Mouse (Mus musculus) inflammation-experienced regulatory T-cells, adult 6 months (primary cell): ENCODE measurements around the gene H2-DMa. TPM values are rescaled to one million over a fixed set of nuclear protein-coding genes. Genes with fewer than 3 reads are reported as not detected.
"Not testable (repeated sequence)": the region's sequence is repeated elsewhere in the genome, so short reads cannot be mapped to it uniquely, and the experiment has no call there.

Experiments
- ATAC-seq: one replicate; pipeline ENCODE4 v1.8.0; 2017
- polyA plus RNA-seq, 3 experiments: library from polyadenylated mRNA; unstranded; fragments of 100-300 nt; shearing (Covaris generic); gene quantifications; one replicate each; pipeline ENCODE4 v1.2.1; 2017

Gene H2-DMa
- polyA plus RNA-seq, 3 experiments from 2014 or later, result 75.8 to 241 (median 198) TPM

DNA sequence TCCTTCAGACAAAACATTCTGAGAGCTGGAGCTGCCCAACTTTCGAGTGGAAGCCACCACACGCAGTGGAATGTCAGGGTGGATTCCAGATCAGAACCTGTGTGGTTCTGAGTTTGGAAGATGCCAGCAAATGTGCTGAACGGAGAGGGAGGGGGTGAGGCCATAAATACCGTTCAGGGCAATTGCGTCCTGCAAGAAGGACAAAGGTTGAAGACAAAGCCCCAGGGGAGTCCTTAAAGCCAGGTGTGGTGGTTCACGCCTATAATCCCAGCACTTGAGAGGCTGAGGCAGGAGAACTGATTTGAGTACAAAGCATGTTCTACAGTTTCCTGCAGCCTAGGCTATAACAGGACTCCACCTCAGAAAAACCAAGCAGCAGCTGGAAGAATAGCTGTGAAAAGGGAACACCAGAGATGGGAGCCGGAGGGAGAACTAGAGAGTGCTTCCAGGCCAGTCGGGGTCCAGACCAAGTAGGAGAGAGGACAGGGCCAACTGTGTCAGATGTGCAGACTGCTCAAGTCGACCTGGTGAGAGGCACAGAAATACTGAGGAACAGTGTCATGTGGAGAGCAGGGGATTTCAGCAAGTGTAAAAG is 7.6 kb downstream of the H2-DMa start:
- ATAC-seq, result no peak

DNA sequence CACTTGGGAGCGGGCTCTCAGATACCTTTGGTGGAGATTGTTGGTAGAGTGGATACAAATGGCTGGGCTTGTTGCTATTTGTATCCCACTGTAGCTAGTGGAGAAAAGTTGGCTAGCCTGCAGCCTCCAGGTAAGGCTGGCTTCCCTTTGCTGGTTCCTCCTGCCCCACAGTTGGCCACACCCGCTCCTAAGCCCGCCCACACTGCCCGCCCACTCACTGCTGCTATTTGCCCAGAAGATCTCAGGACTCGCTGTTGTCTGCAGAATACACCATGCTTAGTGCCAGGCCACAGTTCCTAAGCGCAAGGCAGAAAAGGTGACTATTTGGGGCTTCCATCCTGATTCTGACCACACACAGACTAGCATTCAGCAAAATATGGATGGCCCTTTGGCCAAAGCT is 8.1 kb downstream of the H2-DMa start:
- peak; percentile 21 for ATAC-seq

DNA sequence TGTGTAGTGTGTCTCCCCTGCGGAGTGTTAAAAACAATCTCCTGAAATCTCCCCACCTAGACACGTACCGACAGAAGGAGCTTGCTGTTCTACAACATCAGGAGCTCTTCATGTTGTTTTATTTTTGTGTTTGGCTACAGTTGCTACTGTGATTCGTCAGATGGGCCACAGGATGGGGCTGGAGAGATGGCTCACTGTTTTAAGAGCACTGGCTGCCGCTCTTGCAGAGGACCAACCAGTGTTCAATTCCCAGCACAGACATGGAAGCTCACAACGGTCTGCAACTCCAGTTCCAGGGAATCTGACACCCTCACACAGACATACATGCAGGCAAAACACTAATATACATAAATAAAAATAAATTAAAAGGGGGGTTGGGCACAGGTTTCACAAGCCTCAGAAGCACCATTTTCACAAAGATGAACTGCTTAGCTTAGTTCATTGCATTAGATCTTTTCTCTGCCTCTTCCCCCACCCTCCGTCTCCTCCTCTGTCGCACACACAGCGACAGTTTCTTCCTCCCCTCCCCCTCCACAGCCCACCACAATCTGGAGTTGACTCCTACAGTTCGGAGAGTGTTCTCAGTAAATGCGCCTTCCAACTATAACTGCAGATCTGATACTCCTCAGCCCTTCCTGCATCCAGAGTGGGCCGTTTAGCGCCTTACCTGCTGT is 9.1 kb downstream of the H2-DMa start:
- ATAC-seq, result peak; percentile 53

DNA sequence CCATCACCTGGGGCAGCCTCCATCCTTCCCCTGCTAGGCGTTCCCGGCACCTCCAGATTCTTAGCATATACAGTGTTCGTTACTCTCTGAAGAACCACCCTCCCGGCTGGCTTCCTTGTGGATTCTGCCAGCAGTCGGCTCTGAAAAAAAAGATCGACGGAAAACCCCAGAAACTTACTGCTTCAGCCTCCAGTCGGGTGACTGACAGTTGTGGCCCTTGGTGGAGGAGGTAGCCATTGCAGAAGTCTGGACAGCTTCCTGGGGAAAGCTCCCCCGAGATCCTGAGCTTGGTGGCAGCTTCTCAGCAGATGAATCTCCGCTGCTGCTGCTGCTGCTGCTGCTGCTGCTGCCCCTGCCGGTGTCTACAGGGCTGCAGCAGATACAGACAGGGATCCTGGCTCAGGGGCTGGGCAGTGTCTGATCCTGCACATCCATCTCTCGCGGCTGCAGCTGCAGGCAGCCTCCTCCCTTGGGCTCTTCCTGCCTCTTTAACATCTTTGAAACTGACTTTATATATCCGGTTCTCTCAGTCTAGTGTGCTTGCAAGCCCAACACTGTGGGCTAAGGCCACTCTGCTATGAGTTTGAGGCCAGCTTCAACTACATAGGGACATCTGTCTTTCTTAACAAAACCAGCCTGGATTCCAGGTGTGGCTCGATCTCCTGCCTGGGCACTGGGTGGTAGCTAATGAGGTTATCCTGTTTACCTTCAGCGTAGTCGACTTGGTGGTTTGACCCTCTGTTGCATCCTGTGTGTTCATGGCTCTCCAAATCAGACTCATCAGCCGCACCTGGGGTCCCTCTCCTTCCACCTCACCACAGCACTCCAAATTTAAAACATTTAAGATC is 9.8 kb downstream of the H2-DMa start:
- ATAC-seq, result peak; percentile 69

DNA sequence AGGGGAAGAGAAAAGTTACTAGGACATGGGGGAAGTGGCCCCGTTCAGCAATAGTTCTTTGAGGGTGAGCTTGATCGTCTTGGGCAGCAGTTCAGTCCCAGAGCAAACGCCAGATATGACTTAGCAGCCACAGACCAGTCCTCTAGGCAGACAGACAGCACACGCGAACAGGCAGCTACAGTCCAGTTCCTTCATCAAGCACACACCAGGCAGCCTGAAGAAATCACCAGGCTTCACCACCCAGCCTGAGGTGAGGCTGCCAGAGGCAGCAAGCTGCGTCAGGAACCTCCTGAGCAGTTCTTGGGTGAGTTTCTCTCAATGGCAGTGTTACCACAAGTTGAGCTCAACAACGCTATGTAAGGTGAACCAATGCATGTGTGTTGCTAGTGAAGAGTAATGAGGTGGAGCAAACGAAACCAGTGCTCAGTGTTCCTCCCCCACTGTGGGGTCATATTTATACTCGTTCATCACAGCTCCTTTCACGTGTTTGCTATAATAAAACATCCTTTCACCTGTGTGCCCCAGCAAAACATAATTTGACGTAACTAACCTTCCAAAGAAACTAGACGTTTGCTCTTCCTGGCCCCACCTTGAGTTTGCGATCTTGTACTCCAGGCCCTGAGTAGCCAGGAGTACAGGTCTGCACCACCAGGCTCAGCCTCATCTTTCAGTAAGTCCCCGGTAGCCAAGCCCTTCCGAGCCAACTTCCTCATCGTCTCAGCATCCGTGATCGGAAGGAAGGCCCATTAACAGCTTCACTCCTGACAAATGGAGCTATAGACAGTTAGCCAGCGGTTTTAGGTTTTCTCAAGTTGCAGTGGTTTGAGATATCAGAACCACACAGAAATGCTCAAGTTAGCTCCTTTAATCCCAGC is 11.0 kb downstream of the H2-DMa start:
- no peak for ATAC-seq

DNA sequence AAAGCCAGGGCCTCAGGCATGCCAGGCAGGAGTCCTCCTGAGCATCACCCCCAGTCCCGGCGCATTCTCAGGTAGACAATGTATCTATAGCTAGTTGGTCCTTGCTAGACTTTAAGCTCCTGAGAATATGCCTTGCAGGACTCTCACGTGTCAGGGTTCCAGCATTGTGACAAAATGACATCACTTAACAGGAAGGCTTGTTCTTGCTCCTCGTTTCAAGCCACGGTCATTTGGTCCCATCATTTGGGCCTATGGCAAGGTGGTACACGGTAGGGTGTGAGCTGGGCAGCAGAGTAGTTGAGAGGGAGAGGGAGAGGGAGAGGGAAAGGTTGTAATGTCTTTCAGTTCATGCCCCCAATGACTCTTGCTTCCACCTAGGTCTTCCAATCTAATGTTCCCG is 12.6 kb downstream of the H2-DMa start:
- ATAC-seq, result no peak

DNA sequence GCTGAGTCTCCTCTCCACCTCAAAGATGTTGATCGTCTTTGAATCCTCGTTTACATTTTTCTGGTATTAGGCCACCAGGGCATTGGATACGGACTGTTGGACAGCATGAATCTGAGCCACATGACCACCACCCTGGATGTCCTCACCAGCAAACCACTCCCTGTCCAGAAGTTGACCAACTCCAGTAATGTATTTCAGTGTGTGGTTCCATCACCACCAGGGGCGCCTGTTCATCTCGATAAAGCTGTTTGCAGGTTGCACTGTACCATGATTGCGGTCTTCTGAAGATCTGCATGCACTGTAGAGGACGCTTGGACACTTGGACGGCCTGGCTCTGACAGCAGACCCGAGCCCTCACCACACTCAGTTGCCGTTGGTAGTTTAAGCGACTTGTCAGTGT is 13.9 kb downstream of the H2-DMa start:
- no peak for ATAC-seq

DNA sequence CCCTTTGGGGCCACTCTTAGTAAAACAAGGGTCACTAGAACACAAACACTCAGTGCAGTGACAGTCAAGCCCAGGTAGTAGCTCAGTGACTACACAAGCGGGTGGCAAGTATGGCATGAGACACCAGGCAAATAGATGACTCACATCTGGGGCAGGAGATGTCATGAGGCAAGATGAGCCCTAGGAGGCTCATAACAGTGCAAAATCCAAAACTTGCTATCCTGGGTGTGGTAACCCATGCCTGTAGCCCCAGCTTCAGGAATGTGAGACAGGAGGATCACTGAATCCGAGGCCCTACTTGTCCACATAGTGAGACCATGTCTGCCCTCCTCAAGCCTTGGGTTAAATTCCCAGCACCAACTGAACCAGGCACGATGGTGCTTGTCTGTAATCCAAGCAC is 15.1 kb downstream of the H2-DMa start:
- ATAC-seq, result no peak

DNA sequence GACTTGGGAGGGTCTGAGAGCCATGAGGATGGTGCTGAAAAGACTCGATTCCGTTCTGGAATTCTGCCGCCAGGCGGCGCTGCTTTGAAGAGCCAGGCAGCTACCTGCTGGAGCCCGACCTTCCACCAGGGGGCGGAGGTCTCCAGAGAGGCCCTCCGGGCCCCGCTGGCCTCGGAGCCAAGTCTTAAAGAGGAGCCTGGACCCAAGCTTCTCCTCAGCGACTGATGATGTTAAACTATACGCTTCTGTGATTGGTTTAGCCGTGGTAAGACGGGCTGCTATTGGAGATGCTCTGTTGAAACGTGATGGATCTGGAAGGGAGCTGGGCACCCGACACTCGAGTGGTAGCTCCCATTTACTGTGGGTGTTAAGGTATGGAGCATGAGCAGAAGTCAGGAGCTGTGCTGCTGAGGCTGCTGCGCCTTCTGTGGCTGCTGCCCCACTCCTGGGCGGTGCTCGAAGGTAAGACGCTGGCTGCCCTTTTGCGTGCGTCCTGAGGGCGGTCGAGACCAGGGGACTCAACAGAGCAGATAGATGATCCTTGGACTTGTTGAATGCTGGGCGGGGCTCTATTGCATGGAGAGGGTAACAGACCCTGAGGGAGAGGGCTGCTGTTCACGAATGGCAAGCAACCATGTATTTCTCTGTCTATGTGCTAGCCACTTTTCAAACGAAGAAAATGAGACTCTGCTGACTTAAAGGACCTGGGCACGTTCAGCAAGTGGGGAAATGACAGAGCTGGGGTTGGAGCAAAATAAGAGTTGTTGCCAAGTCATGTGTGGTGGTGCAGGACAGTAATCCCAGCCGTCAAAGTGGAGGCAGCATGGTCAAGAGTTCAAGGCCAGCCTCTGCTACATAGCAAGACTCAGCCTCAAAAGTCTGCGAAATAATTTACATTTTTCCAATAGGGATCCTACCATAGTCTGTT is 16.2 kb downstream of the H2-DMa start:
- peak; percentile 100 for ATAC-seq

DNA sequence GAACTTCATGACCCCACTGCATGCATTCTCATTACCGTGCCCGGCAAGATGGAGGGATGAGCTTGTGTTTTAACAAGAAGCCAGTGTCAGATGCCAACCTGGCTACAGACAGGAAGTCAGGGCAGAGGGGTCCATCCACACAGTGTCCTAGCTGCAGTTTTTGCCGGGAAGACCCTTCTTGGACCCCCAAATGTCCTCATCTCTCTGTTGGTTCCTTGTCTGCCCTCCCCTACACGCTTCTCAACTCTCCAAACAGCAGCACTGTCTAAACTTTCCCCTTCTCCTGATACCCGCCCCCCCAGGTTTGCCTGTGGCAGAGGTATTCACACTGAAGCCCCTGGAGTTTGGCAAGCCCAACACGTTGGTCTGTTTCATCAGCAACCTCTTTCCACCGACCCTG is 18.3 kb downstream of the H2-DMa start:
- ATAC-seq, result no peak

DNA sequence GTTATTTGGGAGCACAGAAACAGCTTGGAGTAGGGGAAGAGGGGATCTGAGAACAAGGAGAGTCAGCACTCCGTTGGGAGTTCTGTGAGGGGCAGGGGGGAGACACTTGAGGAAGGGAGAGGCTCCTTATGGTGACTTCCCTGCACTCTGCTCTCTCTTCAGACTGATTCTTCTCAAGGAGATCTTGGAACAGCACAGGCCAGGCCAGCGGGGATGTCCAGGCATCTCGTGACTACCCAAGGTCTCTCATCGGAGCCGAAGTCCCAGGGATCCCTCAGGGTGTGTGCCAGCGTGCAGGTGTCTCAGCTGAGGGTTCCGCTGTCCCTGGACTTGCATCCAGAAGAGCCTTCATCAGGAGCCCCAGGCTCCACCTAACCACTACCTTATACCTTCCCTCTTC is 19.3 kb downstream of the H2-DMa start:
- ATAC-seq, result no peak

DNA sequence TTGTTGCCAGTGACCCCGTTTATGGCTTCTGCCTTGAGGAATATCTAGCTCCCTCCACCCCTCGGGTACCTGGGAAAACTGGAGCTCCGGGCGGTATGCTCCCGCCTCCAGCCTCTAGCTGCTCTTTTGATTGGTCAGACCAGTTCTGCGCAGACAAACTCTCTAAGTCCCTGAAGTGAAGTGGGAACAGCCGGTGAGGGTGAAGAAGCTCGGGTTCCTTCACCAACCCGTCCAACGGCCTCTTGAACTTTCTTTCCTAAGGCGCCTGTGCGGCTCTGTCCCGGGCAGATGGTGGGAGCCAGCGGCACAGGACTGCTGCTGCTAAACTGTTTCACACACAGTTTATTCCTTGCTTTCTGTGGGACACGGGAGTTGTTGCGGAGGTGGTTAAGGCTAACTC is 20.1 kb downstream of the H2-DMa start:
- no peak for ATAC-seq

DNA sequence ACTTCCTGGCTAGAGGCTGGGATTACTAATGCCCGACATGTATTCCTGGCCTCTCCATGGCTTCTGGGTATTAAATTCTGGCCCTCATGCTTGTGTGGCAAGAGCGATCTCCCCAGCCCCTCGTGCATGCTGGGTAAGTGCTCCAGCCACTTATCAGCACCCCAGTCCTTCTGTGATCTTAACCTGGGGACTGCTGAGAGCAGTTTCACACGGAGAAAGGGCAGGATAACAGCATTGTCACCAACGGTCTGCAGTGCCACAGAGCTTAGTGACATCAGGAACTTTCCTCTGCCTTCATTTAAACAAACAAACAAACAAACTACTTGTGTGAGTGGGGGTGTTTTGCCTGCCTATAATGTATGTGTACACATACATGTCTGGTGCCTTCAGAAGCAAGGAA is 20.9 kb downstream of the H2-DMa start:
- no peak for ATAC-seq

DNA sequence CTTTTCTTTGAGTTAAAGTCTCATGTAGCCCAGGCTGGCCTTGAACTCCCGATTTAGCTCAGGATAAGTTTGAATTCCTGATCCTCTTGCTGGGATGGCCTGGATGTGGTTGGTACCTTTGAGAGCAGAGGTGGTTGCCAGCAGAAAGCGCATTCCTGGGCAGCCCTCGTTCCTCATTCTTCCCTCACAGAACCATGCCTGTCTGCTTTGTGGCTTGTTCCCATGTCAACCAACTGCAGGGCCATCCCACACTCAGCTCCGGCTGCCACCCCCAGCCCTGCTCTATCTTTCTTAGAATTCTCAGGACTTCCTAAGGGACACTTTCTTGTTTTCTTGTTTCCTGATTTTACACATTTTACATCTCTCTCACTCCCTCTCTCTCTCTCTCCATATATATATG is 22.1 kb downstream of the H2-DMa start:
- no peak for ATAC-seq

DNA sequence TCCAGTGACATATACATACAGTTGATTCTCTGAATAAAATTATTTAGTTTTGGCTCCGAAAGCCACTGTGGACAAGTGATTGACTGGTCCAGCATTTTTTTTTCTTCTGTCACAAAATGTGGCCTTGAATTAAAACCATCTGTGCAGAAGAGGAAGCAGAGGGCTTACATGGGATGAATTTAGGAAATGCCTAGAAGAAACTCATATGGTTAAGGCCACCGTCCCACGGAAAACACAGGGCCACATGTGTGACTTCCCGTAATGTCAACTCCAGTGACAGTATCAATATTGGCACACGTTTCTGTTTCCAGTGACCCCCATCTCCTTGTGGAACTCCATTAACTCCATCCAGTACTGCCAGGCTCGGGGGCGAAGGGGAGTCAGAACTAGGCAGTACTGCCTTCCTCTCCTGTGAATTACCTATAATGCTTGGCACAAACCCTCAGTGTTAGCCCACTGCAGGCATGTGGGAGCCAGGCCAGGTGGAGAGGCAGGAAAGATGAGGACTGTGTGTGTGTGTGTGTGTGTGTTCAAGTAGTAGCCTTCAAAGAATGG is 23.2 kb downstream of the H2-DMa start:
- no peak for ATAC-seq

DNA sequence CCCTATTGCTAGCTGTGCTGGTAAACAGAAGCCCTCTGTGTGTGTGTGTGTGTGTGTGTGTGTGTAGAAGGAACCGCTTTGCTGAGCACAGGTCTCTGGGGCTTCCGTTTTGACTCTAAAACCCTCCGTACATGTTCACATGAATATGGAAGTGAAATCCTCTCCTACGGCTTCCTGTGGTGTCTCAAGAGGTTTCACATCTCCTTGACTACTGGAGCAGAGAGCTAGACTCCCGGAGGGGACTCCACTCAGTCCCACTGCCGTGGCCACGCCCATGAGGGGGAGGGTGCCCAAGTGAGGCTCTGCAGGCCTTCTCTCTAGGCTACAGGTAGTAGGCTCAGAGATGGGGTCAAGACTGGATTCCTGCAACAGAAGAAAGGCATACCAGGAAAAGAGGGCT is 23.7 kb downstream of the H2-DMa start, which contains the start of gene H2-DMb2:
H2-DMb2 (plus strand) TSS at position 275 of the 400 bp plus-strand sequence.
- ATAC-seq, result peak; percentile 81

DNA sequence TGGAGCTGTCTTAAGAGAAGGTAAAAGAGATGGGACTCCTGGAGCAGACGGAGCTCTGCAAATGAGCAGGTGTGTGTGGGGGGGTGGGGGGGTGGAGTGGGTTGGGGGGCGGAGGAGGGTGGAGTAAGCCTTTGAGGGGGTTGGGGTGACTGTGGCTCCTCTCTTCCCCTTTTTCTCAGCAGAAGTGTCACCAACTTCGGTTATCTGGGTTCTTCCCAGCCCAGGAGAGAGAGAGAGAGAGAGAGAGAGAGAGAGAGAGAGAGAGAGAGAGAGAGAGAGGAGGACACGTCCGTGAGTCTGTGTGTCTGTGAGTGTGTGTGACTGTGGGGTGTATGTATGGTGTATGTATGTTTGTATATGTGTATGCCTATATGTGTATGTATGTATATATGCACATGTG is 24.1 kb downstream of the H2-DMa start:
- no peak for ATAC-seq

DNA sequence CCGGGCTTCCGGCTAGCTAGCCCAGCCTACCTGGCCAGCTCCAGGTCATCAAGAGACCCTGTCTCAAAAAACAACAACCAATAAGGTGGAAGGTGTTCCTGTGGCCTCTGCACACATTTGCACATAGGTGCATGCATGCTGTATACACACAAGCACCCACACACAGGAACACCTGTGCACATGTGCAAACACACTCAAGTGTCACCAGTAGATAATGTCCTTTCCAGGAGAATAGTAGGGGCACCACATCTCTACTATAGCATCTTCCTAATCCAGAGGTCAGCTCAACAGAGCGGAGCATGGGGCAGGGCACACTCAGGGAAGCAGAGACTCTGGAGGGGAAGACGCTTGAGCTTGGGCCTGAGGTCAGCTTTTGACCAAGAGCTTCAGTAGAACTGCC is 24.9 kb downstream of the H2-DMa start:
- not testable (repeated sequence) for ATAC-seq

DNA sequence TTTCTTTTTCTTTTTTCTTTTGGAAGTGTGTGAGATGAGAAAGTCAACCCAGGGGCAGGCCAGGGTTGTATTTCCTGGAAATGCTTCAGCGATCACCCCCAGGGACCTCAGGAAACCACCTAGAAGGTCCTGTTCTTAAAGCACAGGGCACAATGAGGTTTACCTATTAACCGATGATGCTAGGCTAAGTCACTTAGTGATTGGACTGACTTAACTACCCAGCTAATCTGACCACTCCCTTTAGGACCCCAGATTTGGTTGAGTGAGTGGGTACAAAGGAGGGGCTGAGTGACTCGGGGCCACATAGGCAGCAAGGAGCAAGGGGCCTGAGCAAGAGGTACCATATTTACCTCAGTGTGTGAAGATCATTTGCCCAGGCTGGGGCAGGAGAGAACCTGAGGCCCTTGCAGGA is 25.6 kb downstream of the H2-DMa start:
- peak; percentile 42 for ATAC-seq

DNA sequence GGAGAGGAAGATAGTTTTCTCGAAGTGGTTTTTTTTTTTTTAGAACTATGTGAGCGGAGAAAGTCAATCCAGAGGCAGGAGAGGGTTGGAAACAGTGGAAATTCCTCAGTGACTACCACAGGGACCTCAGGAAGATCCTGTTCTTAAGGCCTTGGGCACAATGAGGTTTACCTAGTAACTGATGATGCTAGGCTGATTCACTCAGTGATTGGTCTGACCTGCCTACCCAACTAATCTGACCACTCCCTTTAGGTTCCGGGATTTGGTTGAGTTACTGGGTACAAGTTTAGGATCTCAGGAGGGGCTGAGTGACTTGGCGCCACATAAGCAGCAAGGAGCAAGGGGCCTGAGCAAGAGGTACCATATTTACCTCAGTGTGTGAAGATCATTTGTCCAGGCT is 33.6 kb downstream of the H2-DMa start, which contains the start of gene H2-DMb1:
H2-DMb1 (plus strand) TSS at position 150 of the 400 bp plus-strand sequence.
- ATAC-seq, result peak; percentile 38

DNA sequence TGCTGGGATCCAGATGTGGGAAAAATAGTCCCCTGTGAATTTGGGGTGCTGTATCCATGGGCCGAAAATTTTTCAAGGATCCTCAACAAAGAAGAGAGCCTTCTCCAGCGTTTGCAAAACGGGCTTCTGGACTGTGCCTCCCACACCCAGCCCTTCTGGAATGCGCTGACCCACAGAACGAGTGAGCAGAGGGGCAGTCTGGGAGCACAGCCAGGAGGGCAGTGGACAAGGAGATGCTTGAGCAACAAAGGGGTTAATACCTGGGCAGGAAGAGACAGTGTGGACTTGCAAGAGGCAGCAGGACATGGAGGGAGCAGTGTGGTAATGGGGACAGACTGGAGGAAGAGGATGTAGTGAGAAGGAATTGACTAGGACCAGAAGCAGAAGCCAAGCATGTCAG is 36.2 kb downstream of the H2-DMa start:
- no peak for ATAC-seq
